Mouse (Mus musculus) adrenal gland, postnatal 10 days (tissue): ENCODE measurements around the gene Gm6793. TPM values are rescaled to one million over a fixed set of nuclear protein-coding genes. Genes with fewer than 3 reads are reported as not detected.

Experiments used
- DNase-seq: peaks from one replicate; pipeline ENCODE4 v3.0.0; 2021; ENCODE audit warnings: mixed read lengths
- long read RNA-seq, 2 experiments: library from polyadenylated mRNA; stranded (forward); transcript quantifications; one replicate each; pipeline ENCODE4 v2.0.0; 2021
- total RNA-seq, 2 experiments: library from RNA; stranded (reverse); gene quantifications; 2 replicates each; pipeline ENCODE4 v1.2.3; 2021

Gene Gm6793
- under 1 TPM in 1 of 2 experiments, not detected in 1; 0.85 TPM for total RNA-seq
- long read RNA-seq, experiment 1 = 0 reads
- long read RNA-seq, experiment 2 = 0 reads

GRCm38 (mm10) chr8:112014936-112015335 lies at the start of gene Gm6793:
TSS of gene Gm6793 (minus strand) at chr8:112015036.
- no peak for DNase-seq

- DNase-seq = peak; percentile 48
Observed at GRCm38 (mm10) chr8:112061372-112061771, 46.5 kb upstream of the Gm6793 start.

- DNase-seq = no peak
Observed at GRCm38 (mm10) chr8:112054456-112054855, 39.6 kb upstream of the Gm6793 start.

GRCm38 (mm10) chr8:112051537-112051936 lies 36.7 kb upstream of the Gm6793 start:
- DNase-seq = no peak

GRCm38 (mm10) chr8:112049984-112050383 lies 35.1 kb upstream of the Gm6793 start:
- no peak for DNase-seq

- no peak for DNase-seq
Observed at GRCm38 (mm10) chr8:112048293-112048692, 33.5 kb upstream of the Gm6793 start.

GRCm38 (mm10) chr8:112045896-112046295 lies 31.1 kb upstream of the Gm6793 start:
- DNase-seq = peak; percentile 86

- DNase-seq = no peak
Observed at GRCm38 (mm10) chr8:112045182-112045581, 30.3 kb upstream of the Gm6793 start.

GRCm38 (mm10) chr8:112037521-112037920 lies 22.7 kb upstream of the Gm6793 start:
- no peak for DNase-seq

- peak; percentile 50 for DNase-seq
Observed at GRCm38 (mm10) chr8:112034603-112035002, 19.8 kb upstream of the Gm6793 start.

- no peak for DNase-seq
Observed at GRCm38 (mm10) chr8:112033071-112033470, 18.2 kb upstream of the Gm6793 start.

- no peak for DNase-seq
Observed at GRCm38 (mm10) chr8:112030663-112031062, 15.8 kb upstream of the Gm6793 start.

- DNase-seq = no peak
Observed at GRCm38 (mm10) chr8:112029455-112029854, 14.6 kb upstream of the Gm6793 start.

GRCm38 (mm10) chr8:112011816-112012242 lies 3.0 kb downstream of the Gm6793 start:
- DNase-seq = peak; percentile 72

- peak; percentile 95 for DNase-seq
Observed at GRCm38 (mm10) chr8:112010997-112011815, 3.6 kb downstream of the Gm6793 start, which contains the start of the genes Kars and Terf2ip. TSS of gene Kars (minus strand) at chr8:112011323. TSS of gene Terf2ip (plus strand) at chr8:112011398.

- no peak for DNase-seq
Observed at GRCm38 (mm10) chr8:112009558-112009957, 5.3 kb downstream of the Gm6793 start.

GRCm38 (mm10) chr8:112007669-112008068 lies 7.2 kb downstream of the Gm6793 start:
- no peak for DNase-seq

GRCm38 (mm10) chr8:112005601-112006000 lies 9.2 kb downstream of the Gm6793 start:
- DNase-seq = no peak

GRCm38 (mm10) chr8:112004754-112005153 lies 10.1 kb downstream of the Gm6793 start:
- no peak for DNase-seq

- DNase-seq = no peak
Observed at GRCm38 (mm10) chr8:111992703-111993039, 22.2 kb downstream of the Gm6793 start.

- DNase-seq = peak; percentile 90
Observed at GRCm38 (mm10) chr8:111992013-111992702, 22.7 kb downstream of the Gm6793 start, which contains the start of gene Adat1. TSS of gene Adat1 (minus strand) at chr8:111992302.

GRCm38 (mm10) chr8:111991278-111991677 lies 23.6 kb downstream of the Gm6793 start:
- DNase-seq = no peak

GRCm38 (mm10) chr8:111989911-111990310 lies 24.9 kb downstream of the Gm6793 start:
- DNase-seq = peak; percentile 89
